ENCODE assay signal across 28 mouse cellular contexts in the genomic region with DNA sequence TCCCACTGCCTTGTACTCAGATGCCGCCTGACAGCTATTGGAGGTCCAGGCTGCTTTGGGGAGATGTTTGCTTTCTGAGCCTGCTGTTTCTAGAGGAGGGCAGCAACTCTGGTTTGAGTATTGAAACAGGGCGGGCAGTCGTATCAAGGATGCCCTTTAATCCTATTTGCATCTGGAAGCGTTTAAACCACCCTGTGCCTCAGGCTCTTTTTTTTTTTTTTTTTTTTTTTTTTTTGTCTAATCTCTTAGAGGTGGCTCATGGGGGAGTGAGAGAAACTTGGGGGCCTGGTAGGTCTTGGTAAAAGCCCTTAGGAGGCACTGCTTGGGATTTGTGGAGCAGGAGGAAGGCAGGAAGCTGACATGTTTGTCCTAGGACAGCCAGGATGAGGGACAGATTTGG. TPM values are rescaled to one million over a fixed set of nuclear protein-coding genes. Genes with fewer than 3 reads are reported as not detected.
DNase-seq lines count a peak whose midpoint lies in the region; ATAC-seq and TF ChIP-seq lines count a peak whose summit lies in the region.
"Had no signal": no experiment of that assay in that cellular context is flagged by ENCODE, and none has a peak within 500 bp of the region (broad histone marks: within the 10 kb centered on the region; RNA-seq: fewer than 3 reads in every experiment).

No protein-coding gene starts in this region.

- H3K27ac ChIP-seq in limb, embryonic 12.5 days = no peak overlapping the region
- H3K27ac ChIP-seq in limb, embryonic 10.5 days = no peak overlapping the region
- no peak overlapping the region for H3K27ac ChIP-seq in ES-E14 (ENCODE audit: insufficient read depth, low read depth, low read length, poor library complexity, severe bottlenecking)
- no peak overlapping the region for H3K27ac ChIP-seq in embryonic facial prominence, embryonic 11.5 days (replicated peaks; ENCODE audit: low read depth, low read length)
- H3K27ac ChIP-seq: forebrain, embryonic 10.5 days; forebrain, embryonic 13.5 days; gastrocnemius, adult 2 months; heart, embryonic 15.5 days; hindbrain, embryonic 10.5 days; hindbrain, embryonic 13.5 days; intestine, embryonic 15.5 days had no signal

- no peaks in the 10 kb centered on the region for H3K9me3 ChIP-seq in limb, embryonic 12.5 days
- no peaks in the 10 kb centered on the region for H3K9me3 ChIP-seq in limb, embryonic 10.5 days (replicated peaks)
- H3K9me3 ChIP-seq in ES-E14 (ENCODE audit: control insufficient read depth, insufficient read depth, low read depth, low read length) = no peaks in the 10 kb centered on the region
- no peaks in the 10 kb centered on the region for H3K9me3 ChIP-seq in embryonic facial prominence, embryonic 11.5 days (replicated peaks; ENCODE audit: control insufficient read depth, low read length)
- H3K9me3 ChIP-seq: forebrain, embryonic 10.5 days; forebrain, embryonic 13.5 days; G1E; heart, embryonic 12.5 days; heart, embryonic 15.5 days; hindbrain, embryonic 10.5 days; hindbrain, embryonic 13.5 days; intestine, embryonic 15.5 days had no signal

- no peak for DNase-seq in limb, embryonic 10.5 days (ENCODE audit: low spot score)
- DNase-seq in ES-E14 (ENCODE audit: low read depth, low spot score) = no peak
- peak; percentile 37 for DNase-seq in embryonic facial prominence, embryonic 11.5 days (ENCODE audit: low spot score)
- no peak for DNase-seq in adrenal gland, postnatal 14 days
- no peak for DNase-seq in layer of hippocampus, adult 9-10 months (ENCODE audit: low spot score)
- DNase-seq: adrenal gland, adult 2 months; adrenal gland, postnatal 25 days; cerebellum, adult 11-12 months; cerebellum, adult 8-10 months; cerebellum, postnatal 10 days; cerebellum, postnatal 36 days; embryo, embryonic 11 days; forebrain, postnatal 0 days; gastrocnemius, adult 2 months; gastrocnemius, postnatal 14 days; heart, adult 18-20 months; heart, postnatal 10 days; heart, postnatal 36 days had no signal

- H3K36me3 ChIP-seq in limb, embryonic 12.5 days = peaks cover 86% of the 10 kb centered on the region
- H3K36me3 ChIP-seq in limb, embryonic 10.5 days = peaks cover 93% of the 10 kb centered on the region
- peaks cover 62% of the 10 kb centered on the region for H3K36me3 ChIP-seq in ES-E14 (ENCODE audit: control insufficient read depth, insufficient read depth, low read length, poor library complexity, severe bottlenecking)
- peaks cover 7% of the 10 kb centered on the region for H3K36me3 ChIP-seq in embryonic facial prominence, embryonic 11.5 days (replicated peaks; ENCODE audit: control insufficient read depth, insufficient read depth, low read depth, low read length)

- H3K9ac ChIP-seq in limb, embryonic 12.5 days (replicated peaks) = 0 out of 2 replicates have a peak overlapping the region, but pooled peaks have one; percentile 18
- H3K9ac ChIP-seq in ES-E14 (ENCODE audit: insufficient read depth, low read depth, low read length, poor library complexity, severe bottlenecking) = no peak overlapping the region
- no peak overlapping the region for H3K9ac ChIP-seq in embryonic facial prominence, embryonic 11.5 days (replicated peaks; ENCODE audit: low read length)
- H3K9ac ChIP-seq: forebrain, embryonic 13.5 days; forebrain, postnatal 0 days; heart, embryonic 12.5 days; heart, embryonic 15.5 days; hindbrain, embryonic 13.5 days; intestine, embryonic 15.5 days had no signal

- no peaks in the 10 kb centered on the region for H3K27me3 ChIP-seq in limb, embryonic 12.5 days
- H3K27me3 ChIP-seq in limb, embryonic 10.5 days (ENCODE audit: low read depth, poor library complexity, severe bottlenecking) = no peaks in the 10 kb centered on the region
- H3K27me3 ChIP-seq in embryonic facial prominence, embryonic 11.5 days (ENCODE audit: control insufficient read depth, insufficient read depth, low read length) = no peaks in the 10 kb centered on the region
- H3K27me3 ChIP-seq: forebrain, embryonic 13.5 days; heart, embryonic 12.5 days; heart, embryonic 15.5 days; hindbrain, embryonic 13.5 days; intestine, embryonic 15.5 days had no signal

- 40% methylated on average over 4 of the region's 4 CpGs for WGBS in limb, embryonic 12.5 days
- WGBS in limb, embryonic 10.5 days = 44% methylated on average over 4 of the region's 4 CpGs
- WGBS in embryonic facial prominence, embryonic 11.5 days = 43% methylated on average over 4 of the region's 4 CpGs

- in situ Hi-C loops in ES-E14 (cut with MboI; ENCODE audit: low sequenced_read_pairs in 2 of 2, unreplicated experiment in 2 of 2) = no loop called here

- no peak overlapping the region for H3K4me2 ChIP-seq in limb, embryonic 12.5 days
- no peak overlapping the region for H3K4me2 ChIP-seq in embryonic facial prominence, embryonic 11.5 days (ENCODE audit: low read depth, low read length)
- H3K4me2 ChIP-seq: forebrain, embryonic 13.5 days; heart, embryonic 12.5 days; heart, embryonic 15.5 days; hindbrain, embryonic 13.5 days; intestine, embryonic 15.5 days had no signal

- ATAC-seq in limb, embryonic 12.5 days (ENCODE audit: insufficient number of reproducible peaks, insufficient read depth, low FRiP score, low TSS enrichment, low read depth) = no peak
- ATAC-seq in embryonic facial prominence, embryonic 11.5 days (replicated peaks; ENCODE audit: insufficient number of reproducible peaks, low FRiP score, low TSS enrichment, low read depth) = no peak
- ATAC-seq: forebrain, embryonic 13.5 days; forebrain, postnatal 0 days; hindbrain, embryonic 16.5 days; intestine, embryonic 15.5 days had no signal

- H3K4me3 ChIP-seq in limb, embryonic 12.5 days (replicated peaks) = no peak overlapping the region
- H3K4me3 ChIP-seq in limb, embryonic 10.5 days = no peak overlapping the region
- no peak overlapping the region for H3K4me3 ChIP-seq in ES-E14 (ENCODE audit: insufficient read depth in 1 of 2, low read depth in 1 of 2, low read length in 2 of 2, poor library complexity in 1 of 2, severe bottlenecking in 1 of 2)
- no peak overlapping the region for H3K4me3 ChIP-seq in embryonic facial prominence, embryonic 11.5 days (ENCODE audit: low read depth, low read length)
- H3K4me3 ChIP-seq: forebrain, embryonic 10.5 days; forebrain, embryonic 13.5 days; gastrocnemius, adult 2 months; heart, embryonic 12.5 days; heart, embryonic 15.5 days; hindbrain, embryonic 10.5 days; hindbrain, embryonic 13.5 days; intestine, embryonic 15.5 days had no signal

- 0 out of 2 replicates have a peak, but pooled peaks cover 9% of the 10 kb centered on the region for H3K4me1 ChIP-seq in limb, embryonic 12.5 days (replicated peaks)
- peaks cover 22% of the 10 kb centered on the region for H3K4me1 ChIP-seq in limb, embryonic 10.5 days
- peaks cover 5 to 14% of the 10 kb centered on the region in 2 experiments; a peak in 3 of 4 replicates for H3K4me1 ChIP-seq in ES-E14 (ENCODE audit: control insufficient read depth in 2 of 2, insufficient read depth in 2 of 2, low read length in 2 of 2, poor library complexity in 1 of 2)
- H3K4me1 ChIP-seq in embryonic facial prominence, embryonic 11.5 days (ENCODE audit: control insufficient read depth, insufficient read depth, low read length) = no peaks in the 10 kb centered on the region
- H3K4me1 ChIP-seq: forebrain, embryonic 13.5 days had no signal

TF ChIP-seq in ES-E14, 5 proteins besides CTCF, POLR2A, EP300 and RAD21:
- TF ChIP-seq ZC3H11A (IDR thresholded peaks at IDR 0.05; ENCODE audit: borderline replicate concordance, low read depth, low read length) (no peak), CHD2 (IDR thresholded peaks at IDR 0.05; ENCODE audit: low read depth, low read length) (no peak), HCFC1 (IDR thresholded peaks at IDR 0.05; ENCODE audit: borderline replicate concordance, insufficient read depth, low read length) (no peak), MAFK (IDR thresholded peaks at IDR 0.05; ENCODE audit: insufficient read depth, low read depth, low read length) (no peak), ZNF384 (IDR thresholded peaks at IDR 0.05; ENCODE audit: low read depth, low read length) (peak; percentile 78)

RNA-seq across cellular contexts. Expression of gene Map2k3, which starts 13.2 kb away (rescaled TPM):
- polyA plus RNA-seq in limb, embryonic 12.5 days (2016; fragmentation: Nextera tagmentation; extraction: Ambion mirVana) = 83.1 and 84.7 TPM in 2 replicates
- polyA plus RNA-seq in limb, embryonic 10.5 days (2016; fragmentation: Nextera tagmentation; extraction: Ambion mirVana) = 78.3 and 93.3 TPM in 2 replicates
- total RNA-seq in ES-E14 (2012; rRNA removed) = 26.9 and 30.3 TPM in 2 replicates
- polyA plus RNA-seq in embryonic facial prominence, embryonic 11.5 days (2014; fragmentation: Nextera tagmentation; extraction: Ambion mirVana) = 50.4 and 58.1 TPM in 2 replicates
- total RNA-seq in adrenal gland, postnatal 14 days (2021) = 70.0 and 74.3 TPM in 2 replicates

RNA-seq across cellular contexts. Expression of gene Natd1, which starts 30.5 kb away (rescaled TPM):
- polyA plus RNA-seq in limb, embryonic 12.5 days (2016; fragmentation: Nextera tagmentation; extraction: Ambion mirVana) = 14.2 and 15.9 TPM in 2 replicates
- polyA plus RNA-seq in limb, embryonic 10.5 days (2016; fragmentation: Nextera tagmentation; extraction: Ambion mirVana) = 14.2 and 17.0 TPM in 2 replicates
- 11.0 and 14.6 TPM in 2 replicates for total RNA-seq in ES-E14 (2012; rRNA removed)
- 17.8 and 19.3 TPM in 2 replicates for polyA plus RNA-seq in embryonic facial prominence, embryonic 11.5 days (2014; fragmentation: Nextera tagmentation; extraction: Ambion mirVana)
- total RNA-seq in adrenal gland, postnatal 14 days (2021) = 17.9 and 18.4 TPM in 2 replicates
